Mouse (Mus musculus) right cerebral cortex, adult 18-20 months (tissue): ENCODE data around the gene Psap.

Experiments
- DNase-seq: peaks from one replicate; pipeline ENCODE4 v3.0.0; 2022; ENCODE audit warnings: mixed read lengths

The Psap gene

DNA sequence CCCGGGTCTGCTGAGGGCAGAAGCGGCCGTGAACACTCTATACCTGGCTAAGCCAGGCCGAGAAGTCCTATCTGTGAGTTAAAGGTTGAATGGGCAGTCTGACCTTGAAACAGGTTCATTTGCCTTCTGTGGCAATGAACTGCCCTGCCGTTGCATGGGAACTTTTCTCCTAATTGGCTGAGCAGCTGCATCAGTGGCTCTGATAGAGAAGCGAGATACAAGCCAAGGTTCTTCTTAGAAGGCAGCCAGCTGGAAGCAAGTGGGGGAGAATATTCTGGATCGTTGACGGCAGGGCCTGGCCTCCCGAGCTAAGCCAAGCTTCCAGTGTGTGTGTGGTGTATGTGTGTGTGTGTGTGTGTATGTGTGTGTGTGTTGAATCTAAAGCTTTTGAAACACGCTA is 12.2 kb upstream of the Psap start:
- DNase-seq, result no peak

DNA sequence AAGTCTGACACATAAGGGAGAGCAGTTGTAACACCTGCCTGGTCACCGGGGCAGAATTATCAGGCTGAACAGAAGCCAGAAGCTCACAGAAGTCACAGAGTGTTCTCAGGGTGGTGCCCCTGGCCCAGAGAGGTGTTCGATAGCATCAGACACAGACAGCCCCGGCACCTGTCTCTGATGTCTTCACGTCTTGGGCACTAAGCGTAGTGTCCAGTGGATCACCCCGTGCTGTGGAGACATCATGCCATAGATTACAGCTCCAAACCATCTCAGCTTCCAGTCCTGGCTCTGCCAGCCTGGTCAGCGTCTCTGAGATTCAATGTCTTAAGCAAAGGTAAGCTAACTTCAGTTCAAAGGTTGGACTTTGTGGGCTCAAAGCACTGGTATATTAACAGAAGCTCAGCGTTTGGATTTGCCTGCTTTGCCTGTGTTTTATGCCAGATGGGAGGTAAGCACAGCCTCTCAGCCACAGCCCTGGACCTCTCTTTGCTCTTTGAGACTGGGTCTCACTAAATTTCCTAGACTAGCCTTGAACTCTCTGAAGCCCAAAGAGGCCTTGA is 10.5 kb upstream of the Psap start:
- DNase-seq, result no peak

DNA sequence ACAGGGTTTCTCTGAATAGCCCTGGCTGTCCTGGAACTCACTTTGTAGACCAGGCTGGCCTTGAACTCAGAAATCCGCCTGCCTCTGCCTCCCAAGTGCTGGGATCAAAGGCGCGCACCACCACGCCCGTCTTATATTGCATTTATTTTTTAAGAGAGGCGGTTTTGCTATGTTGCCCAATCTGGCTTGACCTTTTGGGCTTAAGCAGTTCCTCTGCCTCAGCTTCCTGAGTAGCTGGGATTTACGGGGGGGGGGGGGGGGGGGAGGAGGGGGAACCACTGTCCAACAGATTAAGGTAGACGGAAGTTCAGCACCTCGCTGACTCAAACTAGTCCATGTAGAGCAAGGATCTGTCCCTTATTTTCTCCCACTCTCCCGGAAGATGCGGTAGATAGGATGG is 8.7 kb upstream of the Psap start:
- DNase-seq, result no peak

DNA sequence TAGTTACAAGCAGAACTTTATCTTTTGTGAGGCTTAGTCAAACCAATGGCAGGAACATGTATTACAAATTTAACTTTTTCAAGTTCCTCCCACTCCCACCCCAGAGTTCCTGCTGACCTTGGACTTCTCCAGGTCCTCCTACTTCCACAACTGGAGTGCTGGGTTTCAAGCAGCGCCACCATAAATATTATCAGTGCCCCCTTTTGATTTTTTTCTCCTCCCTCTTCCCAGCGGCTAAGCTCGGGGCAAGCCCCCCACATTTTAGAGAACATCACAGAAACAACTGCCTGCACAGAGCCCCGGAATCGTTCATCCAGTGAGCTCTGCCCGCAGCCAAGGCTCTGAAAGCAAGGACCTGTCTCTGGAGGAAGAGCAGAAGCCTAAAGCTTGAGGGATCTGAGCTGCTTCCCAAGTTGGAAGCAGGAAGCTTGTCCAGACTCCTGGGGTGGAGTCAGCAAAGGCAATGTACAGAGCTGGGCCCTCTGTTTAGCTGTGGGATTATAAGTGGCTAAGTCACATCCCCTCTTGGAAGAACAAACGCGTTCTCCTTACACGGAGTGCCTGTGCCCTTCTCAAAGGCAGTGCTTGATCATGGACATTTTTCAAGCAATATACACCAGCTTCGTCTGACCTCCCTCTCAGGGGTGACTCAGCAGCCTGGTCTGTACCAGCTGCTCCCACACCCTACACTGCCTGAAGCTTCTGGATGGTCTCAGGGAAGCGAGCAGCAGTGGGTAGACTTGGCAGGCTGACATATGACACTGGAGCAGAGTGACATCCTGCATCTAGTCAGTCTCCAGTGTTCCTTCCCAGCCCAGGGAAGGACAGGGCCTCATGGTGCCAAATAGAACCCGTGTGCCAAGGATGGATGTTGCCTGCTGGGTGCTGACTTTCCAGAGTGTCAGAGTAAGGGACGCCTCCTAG is 8.0 kb upstream of the Psap start:
- DNase-seq, result no peak

DNA sequence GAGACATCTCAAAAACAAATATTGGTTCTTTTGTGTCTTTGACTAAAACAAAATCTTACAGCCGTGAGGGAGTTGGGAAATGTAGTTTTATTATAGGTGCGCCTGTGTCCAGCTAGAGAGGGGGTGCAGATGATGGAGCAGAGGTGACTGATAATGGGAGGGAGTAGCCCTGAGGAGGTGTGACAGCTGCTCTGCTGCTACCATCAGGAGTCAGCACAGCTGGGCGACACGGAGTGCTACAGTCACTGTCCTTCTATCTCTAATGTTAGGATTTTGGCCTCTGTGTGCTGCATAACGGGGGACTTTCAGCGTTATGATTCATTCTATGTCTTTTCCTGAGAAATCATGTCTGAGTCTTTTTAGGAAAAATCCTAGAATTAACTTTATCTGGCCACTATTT is 6.4 kb upstream of the Psap start:
- DNase-seq, result no peak

DNA sequence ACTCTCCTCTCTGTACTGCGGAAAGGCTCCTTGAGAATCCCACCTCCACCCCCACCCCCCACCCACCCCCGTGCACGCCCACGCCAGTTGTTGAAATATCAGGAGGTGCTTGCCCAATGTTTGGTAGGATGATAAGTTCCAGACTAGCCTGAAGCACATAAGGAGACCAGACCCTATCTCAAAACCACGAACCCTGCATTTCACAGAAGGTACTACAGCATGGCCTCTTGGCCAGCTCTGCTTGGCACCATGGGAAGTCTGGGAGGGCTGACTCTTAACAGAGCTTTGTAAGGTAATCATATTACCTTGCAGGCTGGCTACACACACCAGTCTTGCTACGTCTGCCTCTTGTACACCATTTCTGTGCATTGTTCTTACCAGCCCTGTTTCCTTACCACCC is 5.2 kb upstream of the Psap start:
- DNase-seq, result no peak

DNA sequence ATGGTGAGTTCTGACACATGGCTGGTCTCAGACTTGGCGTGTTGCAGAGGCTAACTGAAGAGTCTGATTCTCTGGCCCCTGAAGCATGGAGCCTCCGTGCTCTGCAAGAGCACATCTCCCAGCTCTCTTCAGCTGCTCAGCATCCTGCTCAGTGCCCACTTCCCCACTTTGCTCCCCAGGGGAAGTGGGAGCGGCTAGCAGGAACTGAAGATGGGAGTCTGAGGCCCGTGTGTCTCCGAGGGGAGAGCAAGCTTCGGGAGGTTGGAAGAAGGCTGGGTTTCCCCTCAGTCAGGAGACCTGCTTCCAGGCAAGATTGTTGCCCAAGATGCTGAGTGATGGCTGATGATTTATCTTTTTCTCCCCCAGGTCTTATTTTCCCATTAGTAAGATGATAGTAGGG is 4.0 kb upstream of the Psap start:
- DNase-seq, result no peak

DNA sequence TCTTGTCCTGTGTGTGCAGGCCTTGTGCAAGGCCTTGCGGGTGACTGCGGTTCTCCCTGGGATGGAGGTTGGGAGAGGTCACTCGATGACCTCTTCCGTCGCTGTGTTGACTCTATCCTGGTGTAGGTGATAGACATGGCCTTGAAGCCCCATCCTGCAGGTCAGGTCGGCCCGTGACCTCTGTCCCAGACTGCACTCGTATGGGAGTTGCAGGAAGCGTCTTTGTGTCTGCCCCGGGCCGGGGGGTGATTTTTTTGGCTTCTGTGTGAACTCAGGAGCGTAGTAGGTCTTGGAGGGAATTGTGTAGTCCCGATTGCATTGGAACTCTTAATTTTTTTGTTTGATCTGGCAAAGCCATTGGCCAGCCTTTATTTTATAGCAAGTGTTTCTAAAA is 576 bp downstream of the Psap start:
- DNase-seq, result no peak

DNA sequence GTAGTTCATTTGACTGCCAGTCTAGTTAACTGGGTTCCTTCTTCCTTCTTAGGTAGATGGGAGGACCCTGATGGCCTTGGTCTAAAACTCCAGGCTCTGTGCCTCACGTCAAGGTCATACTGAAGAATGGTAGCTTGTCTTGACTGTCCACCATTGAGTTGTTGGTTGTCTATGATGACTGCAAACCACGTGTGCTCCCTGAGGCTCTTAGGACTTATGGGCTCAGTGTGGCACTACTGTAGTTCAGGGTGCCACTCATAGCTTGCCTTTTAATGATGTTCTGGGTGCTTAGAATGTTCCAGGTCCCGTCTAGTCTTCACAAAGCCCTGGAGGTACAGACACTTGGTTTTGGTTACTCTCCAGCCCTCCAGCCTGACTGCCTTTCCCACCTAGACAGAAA is 1.4 kb downstream of the Psap start:
- DNase-seq, result no peak

DNA sequence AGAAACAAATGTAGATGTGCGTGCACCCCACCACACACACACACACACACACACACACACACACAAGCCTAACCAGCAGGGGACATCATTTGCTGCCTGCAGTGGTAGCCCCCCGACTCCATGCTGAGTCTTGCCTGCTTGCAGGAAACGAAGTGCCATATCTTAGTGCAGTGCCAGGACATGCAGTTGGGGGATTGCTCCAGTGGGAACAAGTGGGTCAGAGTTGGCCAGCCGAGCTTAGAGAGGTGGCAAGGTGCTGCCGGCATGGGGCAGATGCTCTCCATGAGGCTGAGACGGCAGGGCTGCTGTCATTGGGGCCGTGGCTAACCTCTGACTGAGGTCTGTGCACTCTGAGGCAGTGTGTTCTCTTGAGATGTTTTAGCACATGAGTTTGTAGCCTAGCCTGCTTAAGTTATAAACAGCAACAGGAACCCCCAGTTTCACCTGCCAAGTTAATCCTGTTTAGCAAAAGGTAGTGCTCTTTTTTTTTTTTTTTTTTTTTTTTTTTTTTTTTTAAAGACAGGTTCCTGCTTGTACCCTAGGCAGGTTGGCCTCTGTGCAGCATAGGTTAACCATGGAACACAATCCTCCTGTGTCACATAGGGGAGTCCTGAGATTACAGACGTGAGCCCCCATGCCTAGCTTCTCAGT is 2.0 kb downstream of the Psap start:
- no peak for DNase-seq

DNA sequence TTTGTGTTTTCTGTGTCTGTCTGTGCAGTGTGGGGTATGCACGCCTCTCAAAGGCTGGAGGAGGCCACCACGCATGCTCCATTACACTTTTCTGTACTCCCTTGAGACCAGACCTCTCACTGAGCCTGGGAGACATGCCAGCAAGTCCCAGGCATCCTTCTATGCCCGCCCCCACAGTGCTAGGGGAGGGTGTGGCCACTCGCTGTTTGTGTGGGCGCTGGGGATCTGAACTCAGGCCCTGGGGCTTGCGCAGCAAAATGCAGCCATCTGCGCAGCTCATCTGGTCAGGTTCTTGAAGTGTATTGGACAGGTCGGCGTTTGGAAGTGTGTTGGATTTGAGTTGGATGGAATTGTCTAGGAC is 2.5 kb downstream of the Psap start:
- DNase-seq, result peak; percentile 90

DNA sequence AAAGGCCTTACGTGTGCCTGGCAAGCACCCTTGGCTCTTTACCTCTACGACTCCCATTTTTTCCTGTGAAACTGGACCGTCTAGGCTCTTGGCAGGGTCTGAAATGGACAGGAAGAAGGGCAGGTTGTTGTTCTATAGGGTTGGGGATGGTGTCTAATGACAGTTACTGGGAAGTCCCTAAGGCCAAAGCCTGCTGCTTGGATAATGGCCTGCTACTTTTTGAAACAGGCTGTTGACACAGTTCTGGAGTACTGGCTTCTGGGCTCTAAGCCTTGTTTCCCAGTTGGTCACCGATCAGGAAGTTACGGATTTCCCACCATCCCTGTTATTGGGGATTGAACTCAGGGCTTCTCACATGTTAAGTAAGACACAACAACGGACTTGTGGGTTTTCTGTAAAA is 2.9 kb downstream of the Psap start:
- no peak for DNase-seq

DNA sequence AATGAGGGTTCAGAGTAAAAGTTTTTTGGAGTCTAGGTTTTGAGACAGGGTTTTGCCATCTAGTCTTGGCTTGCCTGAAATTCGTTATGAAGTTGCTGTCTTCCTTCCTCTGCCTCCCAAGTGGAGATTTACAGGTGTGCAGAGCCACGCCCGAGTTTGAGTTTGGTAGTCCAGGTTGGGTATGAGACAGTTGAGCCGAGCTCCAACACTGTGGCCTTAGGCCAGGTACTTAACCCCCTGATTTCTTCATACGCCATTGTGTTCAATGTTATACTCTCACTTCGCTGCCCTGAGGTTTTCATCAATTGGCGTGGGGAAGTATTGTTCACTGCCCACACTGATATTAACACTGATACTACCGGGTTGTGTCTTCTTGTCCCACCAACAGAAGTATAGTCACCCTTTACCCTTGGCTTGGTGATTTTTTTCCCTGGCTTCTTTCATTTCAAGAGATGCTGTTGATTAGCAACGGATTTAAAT is 4.2 kb downstream of the Psap start:
- no peak for DNase-seq

DNA sequence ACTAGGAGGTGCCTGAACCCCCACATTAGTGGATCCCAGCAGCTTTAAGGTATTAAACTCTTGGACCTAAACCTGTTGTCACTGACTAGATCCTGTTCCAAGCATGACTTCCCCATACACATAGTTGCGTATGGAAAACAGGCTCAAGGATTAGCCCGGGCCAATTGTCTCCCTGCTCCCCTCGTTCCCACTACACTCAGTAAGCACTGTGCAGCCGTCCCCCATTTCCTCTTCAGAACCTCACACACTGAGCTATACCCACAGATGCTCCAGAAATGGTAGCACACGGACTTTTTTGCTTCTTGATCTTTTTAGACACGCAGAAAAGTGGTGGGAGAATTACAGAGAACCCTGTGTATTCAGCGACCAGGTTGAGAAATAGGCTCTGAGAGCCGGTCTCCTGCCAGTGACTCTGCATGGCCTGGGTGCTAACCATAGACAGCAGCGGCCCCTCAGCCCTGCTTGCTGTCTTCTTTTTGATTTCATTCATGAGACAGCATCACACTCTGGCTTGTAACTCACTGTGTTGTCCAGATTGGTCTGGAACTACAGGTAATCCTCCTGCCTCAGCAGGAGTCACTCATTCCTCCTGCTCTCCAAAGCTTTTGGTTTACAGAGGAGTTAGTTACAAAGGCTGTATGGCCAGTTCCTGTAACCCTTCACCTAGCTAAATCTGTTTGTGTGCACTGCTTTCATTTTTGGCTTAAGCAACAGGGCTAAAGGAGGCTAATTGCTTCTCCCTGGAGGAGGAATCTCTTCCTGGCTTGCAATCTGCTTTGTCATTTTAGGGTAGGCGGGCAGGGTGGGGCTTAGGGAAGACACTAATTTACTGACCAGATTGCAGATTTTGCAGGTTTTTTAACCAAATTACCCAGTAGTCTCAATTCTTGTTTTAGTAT is 4.9 kb downstream of the Psap start:
- peak; percentile 58 for DNase-seq

DNA sequence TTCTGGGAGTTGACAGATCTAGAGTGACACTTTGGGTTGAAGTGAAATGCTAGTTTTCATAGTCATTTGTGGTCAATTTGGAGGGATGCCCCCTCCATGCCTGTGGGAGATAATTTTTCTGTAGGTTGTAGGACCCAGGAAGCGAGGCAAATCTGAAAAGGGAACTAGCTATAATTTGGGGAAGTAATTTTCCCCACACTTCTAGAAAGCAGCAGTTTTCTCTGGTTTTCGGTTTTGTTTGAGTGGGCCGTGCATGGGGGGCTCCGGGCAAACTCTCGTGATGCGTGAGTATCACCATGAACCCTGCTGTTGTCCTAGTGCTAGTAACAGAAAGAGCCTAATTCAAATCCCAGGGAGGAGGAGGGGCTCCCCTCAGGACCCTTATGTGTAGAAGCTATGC is 6.8 kb downstream of the Psap start:
- no peak for DNase-seq

DNA sequence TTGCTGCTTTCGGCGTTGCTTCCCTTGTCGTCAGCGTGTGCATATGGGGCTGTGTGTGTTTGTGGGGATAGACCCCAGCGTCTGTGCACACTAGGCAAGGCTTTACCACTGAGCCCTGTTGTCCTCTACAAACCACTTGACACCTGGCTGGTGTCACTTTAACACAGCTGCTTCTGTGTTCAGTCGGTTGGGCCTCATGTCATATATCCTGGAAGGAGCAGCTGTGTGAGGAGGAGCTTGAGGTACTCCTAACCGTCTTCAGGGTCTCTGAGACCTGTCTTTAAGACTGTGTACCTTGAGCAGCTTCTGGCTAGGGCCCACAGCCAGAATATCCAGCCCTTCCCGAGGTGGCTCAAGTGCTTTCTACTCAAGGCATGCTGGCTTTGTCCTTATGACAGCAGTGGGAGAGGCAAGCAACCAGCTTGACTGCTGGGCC is 7.3 kb downstream of the Psap start:
- DNase-seq, result no peak

DNA sequence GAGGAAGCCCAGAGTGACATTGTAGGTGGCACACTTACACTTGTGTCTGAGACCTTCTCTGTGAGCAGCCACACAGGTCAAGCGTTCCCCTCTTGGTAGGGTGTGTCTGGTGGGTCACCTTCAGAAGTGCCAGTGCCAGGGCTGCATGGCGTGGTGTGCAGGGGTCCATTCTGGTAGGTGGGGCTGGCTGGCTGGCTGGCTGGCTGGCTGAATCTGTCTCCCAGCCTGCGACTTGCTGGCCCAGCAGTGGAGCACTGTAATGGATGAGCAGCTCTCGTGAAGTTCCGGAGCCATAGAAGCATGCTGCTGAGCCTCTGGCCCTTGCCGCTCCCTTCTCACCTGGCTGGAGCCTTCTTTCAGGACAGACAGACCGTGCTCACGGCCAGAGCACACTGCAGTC is 7.8 kb downstream of the Psap start:
- DNase-seq, result no peak

DNA sequence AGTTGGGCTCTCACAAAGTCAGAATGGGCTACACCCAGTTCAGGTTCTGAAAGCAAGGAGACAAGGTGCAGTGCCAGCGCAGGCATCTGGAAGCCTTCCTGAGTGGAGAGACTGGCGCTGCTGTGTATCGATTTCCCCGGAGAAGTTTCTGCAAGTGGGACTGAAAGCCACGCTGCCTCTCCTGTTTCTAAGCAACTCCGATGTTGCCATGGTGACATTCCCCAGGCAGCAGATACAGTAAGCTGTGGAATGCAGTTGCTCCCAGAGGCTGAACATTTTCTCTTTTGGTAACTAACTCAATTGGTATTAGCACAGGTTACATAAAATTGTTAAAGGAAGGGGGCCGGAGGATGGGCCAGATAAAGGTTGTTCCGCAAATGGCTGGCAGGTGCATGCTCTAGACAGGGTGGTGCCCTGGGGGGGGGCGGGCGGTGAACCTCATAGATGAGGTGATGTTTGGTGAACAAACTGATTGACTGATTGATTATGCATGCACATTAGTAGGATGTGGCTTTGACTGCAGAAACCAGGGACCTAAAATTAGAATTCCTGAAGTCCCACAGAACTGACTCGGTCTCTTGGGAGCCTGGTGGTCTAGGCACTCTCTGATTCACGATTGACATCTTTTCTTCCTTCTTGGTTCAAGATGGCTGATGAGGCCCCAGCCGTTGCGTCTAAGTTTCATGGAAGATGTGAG is 8.4 kb downstream of the Psap start:
- peak; percentile 92 for DNase-seq

DNA sequence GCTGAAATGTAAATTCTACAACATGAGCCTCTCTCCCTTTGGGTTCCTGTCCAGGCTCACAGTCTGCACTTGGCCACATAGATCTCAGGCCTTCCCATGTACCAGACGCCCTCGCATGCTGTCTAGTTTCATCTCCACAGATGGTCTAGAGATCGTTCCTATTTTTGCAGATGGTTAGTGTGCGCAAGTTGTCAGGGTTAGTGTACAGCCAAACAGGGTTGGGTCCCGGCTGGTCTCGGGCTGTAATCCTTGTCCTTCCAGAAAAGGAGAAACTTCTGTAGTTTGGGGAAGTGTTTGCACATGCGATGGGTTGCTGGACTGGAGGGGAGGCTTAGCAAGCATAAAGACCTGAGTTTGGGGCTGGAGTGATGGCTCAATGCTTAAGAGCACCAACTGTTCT is 9.1 kb downstream of the Psap start:
- no peak for DNase-seq

DNA sequence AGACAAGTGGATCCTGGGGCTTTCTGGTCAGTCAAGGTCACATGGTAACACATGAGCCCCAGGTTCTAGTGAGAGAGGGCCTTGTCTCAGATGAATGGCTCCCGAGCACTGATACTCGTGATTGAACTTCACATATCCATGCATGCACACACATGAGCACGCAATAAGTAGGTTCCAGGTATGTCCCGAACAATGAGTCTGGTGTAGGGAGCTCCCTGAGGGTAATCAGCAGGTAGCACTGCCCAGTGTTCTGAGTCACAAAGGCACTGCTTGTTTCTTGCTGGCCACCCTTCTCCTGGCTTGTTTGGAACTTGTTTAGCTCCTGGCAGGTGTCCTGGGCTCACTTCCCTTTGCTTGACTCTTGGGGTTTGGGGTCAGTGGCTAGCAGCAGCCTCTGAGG is 9.7 kb downstream of the Psap start:
- DNase-seq, result no peak

DNA sequence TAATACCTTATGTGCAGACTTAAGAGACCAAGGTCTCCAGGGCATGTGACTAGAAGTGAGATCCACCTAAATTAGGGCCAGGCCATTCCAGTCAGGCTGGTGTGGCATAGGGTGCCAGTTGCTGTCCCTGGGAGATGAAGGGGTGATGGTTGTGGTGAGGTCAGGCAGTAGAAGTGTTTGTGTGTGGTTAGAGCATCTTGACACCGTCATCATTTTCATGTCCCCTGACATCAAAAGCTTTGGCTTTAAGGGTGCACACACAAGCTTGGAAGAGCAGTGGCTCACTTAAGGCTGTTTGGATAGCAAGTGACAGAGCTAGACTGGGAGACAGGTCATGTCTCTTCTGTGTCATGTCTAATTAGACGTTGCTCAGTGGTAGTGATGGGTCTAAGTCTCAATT is 10.3 kb downstream of the Psap start:
- no peak for DNase-seq

DNA sequence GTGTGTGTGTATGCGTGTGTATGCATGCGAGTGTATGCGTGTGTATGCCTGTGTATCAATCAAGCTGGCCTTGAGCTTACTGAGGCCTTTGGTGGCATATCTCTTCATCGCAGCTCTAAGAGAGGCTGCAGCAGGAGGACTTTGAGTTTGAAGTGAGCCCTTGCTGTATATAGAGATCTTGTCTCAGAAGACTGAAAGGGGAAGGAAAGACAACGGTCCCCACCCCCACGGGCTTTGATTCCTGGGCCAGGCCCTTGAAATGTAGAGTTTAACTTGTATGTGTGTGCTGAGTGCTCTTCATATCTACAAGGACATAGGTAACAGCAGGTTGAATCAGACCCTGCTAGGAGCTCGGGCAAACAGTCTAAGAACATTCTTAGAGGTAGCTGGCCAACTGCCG is 11.8 kb downstream of the Psap start:
- DNase-seq, result no peak
